Mouse (Mus musculus) right cerebral cortex, postnatal 10 days (tissue): ENCODE results near the gene Steap1.

Experiments used
- DNase-seq, 2 experiments: peaks; one replicate each; pipeline ENCODE4 v3.0.0; 2021; ENCODE audit warnings: low spot score in 2 of 2

Gene Steap1

GRCm38 (mm10) chr5:5748866-5749682 lies at the start of gene Steap1:
TSS of gene Steap1 (minus strand) at chr5:5749326.
- DNase-seq = peak; percentile 72 to 86

- no peak for DNase-seq
Measured at GRCm38 (mm10) chr5:5787106-5787505, 38.0 kb upstream of the Steap1 start.

- peak in 1 of 2 experiments; percentile 38 for DNase-seq
Measured at GRCm38 (mm10) chr5:5756392-5757019, 7.4 kb upstream of the Steap1 start.

- peak; percentile 75 to 84 for DNase-seq
Measured at GRCm38 (mm10) chr5:5755039-5755438, 5.9 kb upstream of the Steap1 start.

GRCm38 (mm10) chr5:5749772-5750222 lies 671 bp upstream of the Steap1 start:
- peak; percentile 50 to 60 for DNase-seq

GRCm38 (mm10) chr5:5734445-5734844 lies 14.7 kb downstream of the Steap1 start:
- DNase-seq = no peak

- DNase-seq = no peak
Measured at GRCm38 (mm10) chr5:5732858-5733257, 16.3 kb downstream of the Steap1 start.

- no peak for DNase-seq
Measured at GRCm38 (mm10) chr5:5732208-5732607, 16.9 kb downstream of the Steap1 start.

GRCm38 (mm10) chr5:5729904-5730303 lies 19.2 kb downstream of the Steap1 start:
- DNase-seq = no peak

GRCm38 (mm10) chr5:5722217-5722616 lies 26.9 kb downstream of the Steap1 start:
- no peak for DNase-seq

GRCm38 (mm10) chr5:5711032-5711431 lies 38.1 kb downstream of the Steap1 start:
- no peak for DNase-seq

- DNase-seq = no peak
Measured at GRCm38 (mm10) chr5:5707341-5708278, 41.5 kb downstream of the Steap1 start.

- DNase-seq = no peak
Measured at GRCm38 (mm10) chr5:5705019-5705418, 44.1 kb downstream of the Steap1 start.

- DNase-seq = no peak
Measured at GRCm38 (mm10) chr5:5700386-5700785, 48.7 kb downstream of the Steap1 start.

GRCm38 (mm10) chr5:5698830-5699229 lies 50.3 kb downstream of the Steap1 start:
- DNase-seq = no peak

GRCm38 (mm10) chr5:5695401-5695942 lies 53.7 kb downstream of the Steap1 start:
- no peak for DNase-seq

GRCm38 (mm10) chr5:5693956-5694653 lies 55.0 kb downstream of the Steap1 start, which contains the start of gene Steap2:
TSS of gene Steap2 (minus strand) at chr5:5694578.
- DNase-seq = peak; percentile 34 to 58

GRCm38 (mm10) chr5:5693541-5693955 lies 55.6 kb downstream of the Steap1 start:
- DNase-seq = no peak

GRCm38 (mm10) chr5:5692167-5692738 lies 56.9 kb downstream of the Steap1 start:
- no peak for DNase-seq

- no peak for DNase-seq
Measured at GRCm38 (mm10) chr5:5688945-5689540, 60.1 kb downstream of the Steap1 start.
